Mouse (Mus musculus): Measurements from ENCODE around the gene Synm.

DNA sequence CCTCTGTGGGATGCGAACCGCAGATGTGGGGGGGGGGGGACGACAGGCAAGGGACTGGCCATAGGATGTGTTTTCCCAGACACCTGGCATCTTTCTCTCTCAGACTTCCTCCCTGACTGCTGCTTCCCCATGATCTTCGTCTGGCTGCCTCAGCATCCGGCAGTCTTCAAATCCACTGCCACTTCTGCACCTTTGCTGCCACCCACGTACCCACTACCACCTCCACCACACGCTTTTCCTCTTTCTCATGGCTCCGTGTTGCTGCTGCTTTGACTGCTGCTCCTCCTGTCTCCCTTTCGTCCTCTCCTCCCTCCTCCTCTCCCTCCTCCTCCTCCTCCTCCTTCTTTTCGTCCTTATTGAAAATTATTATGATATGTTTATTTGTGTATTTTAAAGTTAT, 42.6 kb downstream of the Synm start:
- TF ChIP-seq CTCF (IDR thresholded peaks at IDR 0.05) (no peak), EP300 (IDR thresholded peaks at IDR 0.05) (no peak)
